Mouse (Mus musculus) CH12.LX (cell line): ENCODE results near the gene Colq.

Experiments
- CTCF ChIP-seq, 2 experiments: IDR thresholded peaks in 1 of 2; conservative IDR thresholded peaks in 1 of 2; 2 replicates each; pipeline ENCODE4 v1.5.1; 2011 to 2012; ENCODE audit warnings: low read depth in 2 of 2, low read length in 2 of 2, improper control_type of control experiment in 1 of 2, inconsistent platforms in 1 of 2, mild to moderate bottlenecking in 1 of 2, moderate library complexity in 1 of 2
- EP300 ChIP-seq: IDR thresholded peaks from 2 replicates; pipeline ENCODE4 v1.6.1; 2011; ENCODE audit warnings: low read length, improper control_type of control experiment
- USF1 ChIP-seq: IDR thresholded peaks from 2 replicates; pipeline ENCODE4 v1.6.1; 2014; ENCODE audit warnings: low read depth, mild to moderate bottlenecking, inconsistent platforms, low read length, improper control_type of control experiment
- USF2 ChIP-seq: conservative IDR thresholded peaks from 2 replicates; pipeline ENCODE4 v1.6.1; 2011; ENCODE audit warnings: low read depth, low read length, improper control_type of control experiment

- TF ChIP-seq CTCF (conservative IDR thresholded peaks at IDR 0.05 in 1 of 2, IDR thresholded peaks at IDR 0.05 in 1 of 2; ENCODE audit: low read depth in 2 of 2, low read length in 2 of 2) (no peak), USF1 (no peak), EP300 (no peak), USF2 (no peak)
Measured at GRCm38 (mm10) chr14:31559216-31559615, 31.9 kb downstream of the Colq start.
